Mouse (Mus musculus) cortical plate, adult 2 months (tissue): Measurements from ENCODE around the gene Dus4l.

Experiments used
- CTCF ChIP-seq: fragments of 200-500 bp; IDR thresholded peaks from 2 replicates; pipeline ENCODE4 v1.5.1; 2011; ENCODE audit warnings: mild to moderate bottlenecking, control low read depth, low read length; ENCODE audit not compliant: insufficient read depth; ENCODE audit errors: extremely low read depth
- POLR2A ChIP-seq: fragments of 200-500 bp; IDR thresholded peaks from 2 replicates; pipeline ENCODE4 v1.6.1; 2011; ENCODE audit warnings: mild to moderate bottlenecking, low read length, control low read depth; ENCODE audit not compliant: insufficient read depth; ENCODE audit errors: extremely low read depth

GRCm38 (mm10) chr12:31654965-31655477, 395 bp upstream of the Dus4l start:
- TF ChIP-seq POLR2A (no peak), CTCF (no peak)
